Mouse (Mus musculus) heart, postnatal 0 days (tissue): ENCODE measurements around the gene Hnf1b.

Source experiments
- CTCF ChIP-seq: IDR thresholded peaks from 2 replicates; pipeline ENCODE4 v1.5.1; 2016; ENCODE audit warnings: antibody characterized with exemption, control low read depth, low read depth
- EP300 ChIP-seq: IDR thresholded peaks from 2 replicates; pipeline ENCODE4 v1.6.1; 2016; ENCODE audit warnings: antibody characterized with exemption, low read depth

GRCm38 (mm10) chr11:83941950-83942840 is 92.3 kb downstream of the Hnf1b start, which contains the start of gene Ddx52:
- no peak for TF ChIP-seq CTCF
- TF ChIP-seq EP300 = no peak
